Mouse (Mus musculus) left cerebral cortex, postnatal 14 days (tissue): ENCODE results near the gene Gm9887. TPM values are rescaled to one million over a fixed set of nuclear protein-coding genes. Genes with fewer than 3 reads are reported as not detected.
"Not testable (repeated sequence)": the region's sequence is repeated elsewhere in the genome, so short reads cannot be mapped to it uniquely, and the experiment has no call there.

Source experiments
- DNase-seq, 2 experiments: peaks; one replicate each; pipeline ENCODE4 v3.0.0; 2021 to 2022; ENCODE audit warnings: low spot score in 2 of 2, mixed read lengths in 1 of 2
- intact Hi-C: fragments of 180-260 bp; cut with DNase I; formaldehyde crosslinking; loops from one replicate; pipeline ENCODE4 v1.15.1; 2025
- total RNA-seq, 2 experiments: library from RNA; stranded (reverse); gene quantifications; 2 replicates each; pipeline ENCODE4 v1.2.3; 2021

The Gm9887 gene
- total RNA-seq, 2 experiments from 2014 or later, result 1.0 to 2.7 TPM

- peak; percentile 9 to 21 for DNase-seq
- intact Hi-C loops, result no loop called here
Measured at GRCm38 (mm10) chr12:69389273-69389938, 17.1 kb upstream of the Gm9887 start.

- DNase-seq, result no peak
- intact Hi-C loops, result no loop called here
Measured at GRCm38 (mm10) chr12:69388321-69388869, 16.1 kb upstream of the Gm9887 start.

- DNase-seq, intact Hi-C loops: not testable (repeated sequence)
Measured at GRCm38 (mm10) chr12:69386281-69386732, 14.0 kb upstream of the Gm9887 start.

GRCm38 (mm10) chr12:69385542-69386280, 13.5 kb upstream of the Gm9887 start:
- DNase-seq, result no peak
- intact Hi-C loops, result no loop called here

GRCm38 (mm10) chr12:69384606-69385005, 12.3 kb upstream of the Gm9887 start:
- DNase-seq, result no peak
- intact Hi-C loops, result no loop called here

- no peak for DNase-seq
- intact Hi-C loops, result no loop called here
Measured at GRCm38 (mm10) chr12:69382880-69383279, 10.6 kb upstream of the Gm9887 start.

GRCm38 (mm10) chr12:69378558-69379454, 6.5 kb upstream of the Gm9887 start:
- no peak for DNase-seq
- intact Hi-C loops, result no loop called here

- intact Hi-C loops, DNase-seq: not testable (repeated sequence)
Measured at GRCm38 (mm10) chr12:69377636-69378035, 5.4 kb upstream of the Gm9887 start.

GRCm38 (mm10) chr12:69377188-69377587, 4.9 kb upstream of the Gm9887 start:
- no peak for DNase-seq
- intact Hi-C loops, result no loop called here

- intact Hi-C loops, result no loop called here
- DNase-seq, result no peak
Measured at GRCm38 (mm10) chr12:69376132-69376531, 3.9 kb upstream of the Gm9887 start.

GRCm38 (mm10) chr12:69373850-69374766, 1.9 kb upstream of the Gm9887 start:
- intact Hi-C loops, result loop anchor here (5.0 kb wide), 3 partner anchors 63 to 308 kb away; partner anchors contain the start of genes Sos2 and Vcpkmt
- DNase-seq, result no peak

- intact Hi-C loops, result loop anchor here (5.0 kb wide), 3 partner anchors 64 to 309 kb away; partner anchors contain the start of genes Sos2 and Vcpkmt
- DNase-seq, result peak in 1 of 2 experiments; percentile 9
Measured at GRCm38 (mm10) chr12:69372731-69373331, 573 bp upstream of the Gm9887 start.

GRCm38 (mm10) chr12:69371421-69371853, 821 bp downstream of the Gm9887 start:
- DNase-seq, result no peak
- intact Hi-C loops, result loop anchor here (5.0 kb wide), 3 partner anchors 66 to 311 kb away; partner anchors contain the start of genes Sos2 and Vcpkmt

- DNase-seq, result no peak
- intact Hi-C loops, result loop anchor here (5.0 kb wide), 3 partner anchors 66 to 311 kb away; partner anchors contain the start of genes Sos2 and Vcpkmt
Measured at GRCm38 (mm10) chr12:69370936-69371335, 1.3 kb downstream of the Gm9887 start.

- intact Hi-C loops, result no loop called here
- DNase-seq, result no peak
Measured at GRCm38 (mm10) chr12:69367557-69367956, 4.7 kb downstream of the Gm9887 start.

GRCm38 (mm10) chr12:69366424-69366823, 5.8 kb downstream of the Gm9887 start:
- no peak for DNase-seq
- intact Hi-C loops, result no loop called here

GRCm38 (mm10) chr12:69365757-69366156, 6.5 kb downstream of the Gm9887 start:
- no peak for DNase-seq
- intact Hi-C loops, result no loop called here
